Mouse (Mus musculus): ENCODE results near the gene Arid3a.

GRCm38 (mm10) chr10:79995636-79996035 is 68.8 kb downstream of the Arid3a start:
- TF ChIP-seq CTCF (IDR thresholded peaks at IDR 0.05; ENCODE audit: control insufficient read depth, insufficient read depth, low read length) (no peak), POLR2A (IDR thresholded peaks at IDR 0.05; ENCODE audit: borderline replicate concordance, control insufficient read depth, low read depth, low read length) (no peak)

Data from bone marrow, adult 2 months (tissue).